Mouse (Mus musculus): Measurements from ENCODE around the gene Foxp1. TPM values are rescaled to one million over a fixed set of nuclear protein-coding genes. Genes with fewer than 3 reads are reported as not detected.
A peak's percentile ranks its signal among the peaks of the same experiment; 100 is the strongest.

Gene Foxp1
- polyA plus RNA-seq, 2 experiments: 101 to 166 TPM

GRCm38 (mm10) chr6:99374448-99375271, 147.9 kb downstream of the Foxp1 start:
- TF ChIP-seq POLR2A (IDR thresholded peaks at IDR 0.05; ENCODE audit: borderline replicate concordance, extremely low read depth, insufficient read depth, insufficient read length): no peak
- H3K4me2 ChIP-seq (replicated peaks; ENCODE audit: low read depth, low read length, severe bottlenecking): no peak overlapping the region
- H3K9me3 ChIP-seq (ENCODE audit: control insufficient read depth, low read length): no peaks in the 10 kb centered on the region
- H3K4me1 ChIP-seq (ENCODE audit: control insufficient read depth, insufficient read depth, low read length): peaks cover 45% of the 10 kb centered on the region
- H3K36me3 ChIP-seq (ENCODE audit: control insufficient read depth, insufficient read depth, low read length): no peaks in the 10 kb centered on the region
- ATAC-seq (ENCODE audit: low FRiP score, low read depth) (no peak), DNase-seq (ENCODE audit: low spot score) (peak; percentile 74)
- 49% methylated on average over 19 of the region's 19 CpGs for WGBS
- H3K27me3 ChIP-seq (ENCODE audit: control insufficient read depth, insufficient read depth, low read length): no peaks in the 10 kb centered on the region
- no peak overlapping the region for H3K4me3 ChIP-seq (replicated peaks; ENCODE audit: low read length)
- H3K27ac ChIP-seq (replicated peaks; ENCODE audit: low read depth, low read length): no peak overlapping the region
- H3K9ac ChIP-seq (ENCODE audit: low read depth, low read length, severe bottlenecking): no peak overlapping the region

GRCm38 (mm10) chr6:99372427-99372826, 150.1 kb downstream of the Foxp1 start:
- no peak overlapping the region for H3K9ac ChIP-seq (ENCODE audit: low read depth, low read length, severe bottlenecking)
- H3K27ac ChIP-seq (replicated peaks; ENCODE audit: low read depth, low read length): no peak overlapping the region
- DNase-seq (ENCODE audit: low spot score): no peak
- no peaks in the 10 kb centered on the region for H3K27me3 ChIP-seq (ENCODE audit: control insufficient read depth, insufficient read depth, low read length)
- H3K4me2 ChIP-seq (replicated peaks; ENCODE audit: low read depth, low read length, severe bottlenecking): no peak overlapping the region
- no peak for TF ChIP-seq POLR2A (IDR thresholded peaks at IDR 0.05; ENCODE audit: borderline replicate concordance, extremely low read depth, insufficient read depth, insufficient read length)
- H3K9me3 ChIP-seq (ENCODE audit: control insufficient read depth, low read length): no peaks in the 10 kb centered on the region
- 78% methylated on average over 5 of the region's 5 CpGs for whole genome bisulfite sequencing
- peaks cover 35% of the 10 kb centered on the region for H3K4me1 ChIP-seq (ENCODE audit: control insufficient read depth, insufficient read depth, low read length)
- no peak for ATAC-seq (ENCODE audit: low FRiP score, low read depth)
- no peaks in the 10 kb centered on the region; the same call in 1 of the 2 replicates for H3K36me3 ChIP-seq (ENCODE audit: control insufficient read depth, insufficient read depth, low read length)
- H3K4me3 ChIP-seq (replicated peaks; ENCODE audit: low read length): no peak overlapping the region

- H3K36me3 ChIP-seq (ENCODE audit: control insufficient read depth, insufficient read depth, low read length): no peaks in the 10 kb centered on the region; the same call in 1 of the 2 replicates
- ATAC-seq (ENCODE audit: low FRiP score, low read depth) (no peak), DNase-seq (ENCODE audit: low spot score) (no peak)
- H3K9me3 ChIP-seq (ENCODE audit: control insufficient read depth, low read length): no peaks in the 10 kb centered on the region
- no peak overlapping the region for H3K4me2 ChIP-seq (replicated peaks; ENCODE audit: low read depth, low read length, severe bottlenecking)
- no peak overlapping the region for H3K27ac ChIP-seq (replicated peaks; ENCODE audit: low read depth, low read length)
- no peak overlapping the region for H3K4me3 ChIP-seq (replicated peaks; ENCODE audit: low read length)
- no peak for TF ChIP-seq POLR2A (IDR thresholded peaks at IDR 0.05; ENCODE audit: borderline replicate concordance, extremely low read depth, insufficient read depth, insufficient read length)
- H3K4me1 ChIP-seq (ENCODE audit: control insufficient read depth, insufficient read depth, low read length): peaks cover 31% of the 10 kb centered on the region
- H3K27me3 ChIP-seq (ENCODE audit: control insufficient read depth, insufficient read depth, low read length): no peaks in the 10 kb centered on the region
- H3K9ac ChIP-seq (ENCODE audit: low read depth, low read length, severe bottlenecking): no peak overlapping the region
- 84% methylated on average over 6 of the region's 6 CpGs for WGBS
These were observed 150.5 kb downstream of the Foxp1 start for GRCm38 (mm10) chr6:99372016-99372415.

- ATAC-seq (ENCODE audit: low FRiP score, low read depth) (no peak), DNase-seq (ENCODE audit: low spot score) (no peak)
- Histone ChIP-seq H3K27me3 (ENCODE audit: control insufficient read depth, insufficient read depth, low read length) (no peaks in the 10 kb centered on the region), H3K4me1 (ENCODE audit: control insufficient read depth, insufficient read depth, low read length) (peaks cover 10% of the 10 kb centered on the region; the same call in 1 of the 2 replicates), H3K4me2 (replicated peaks; ENCODE audit: low read depth, low read length, severe bottlenecking) (no peak overlapping the region), H3K9ac (ENCODE audit: low read depth, low read length, severe bottlenecking) (no peak overlapping the region), H3K9me3 (ENCODE audit: control insufficient read depth, low read length) (no peaks in the 10 kb centered on the region), H3K4me3 (replicated peaks; ENCODE audit: low read length) (no peak overlapping the region), H3K27ac (replicated peaks; ENCODE audit: low read depth, low read length) (no peak overlapping the region), H3K36me3 (ENCODE audit: control insufficient read depth, insufficient read depth, low read length) (no peaks in the 10 kb centered on the region; the same call in 1 of the 2 replicates)
- 74% methylated on average over 2 of the region's 2 CpGs for WGBS
- TF ChIP-seq POLR2A (IDR thresholded peaks at IDR 0.05; ENCODE audit: borderline replicate concordance, extremely low read depth, insufficient read depth, insufficient read length): no peak
These were observed 152.6 kb downstream of the Foxp1 start for GRCm38 (mm10) chr6:99369931-99370330.

GRCm38 (mm10) chr6:99369156-99369555, 153.4 kb downstream of the Foxp1 start:
- no peak for ATAC-seq (ENCODE audit: low FRiP score, low read depth)
- no peak overlapping the region for H3K9ac ChIP-seq (ENCODE audit: low read depth, low read length, severe bottlenecking)
- no peak overlapping the region for H3K4me2 ChIP-seq (replicated peaks; ENCODE audit: low read depth, low read length, severe bottlenecking)
- no peaks in the 10 kb centered on the region for H3K27me3 ChIP-seq (ENCODE audit: control insufficient read depth, insufficient read depth, low read length)
- H3K4me1 ChIP-seq (ENCODE audit: control insufficient read depth, insufficient read depth, low read length): peaks cover 5% of the 10 kb centered on the region; the same call in 1 of the 2 replicates
- 82% methylated on average over 3 of the region's 3 CpGs for WGBS
- H3K36me3 ChIP-seq (ENCODE audit: control insufficient read depth, insufficient read depth, low read length): no peaks in the 10 kb centered on the region; the same call in 1 of the 2 replicates
- H3K4me3 ChIP-seq (replicated peaks; ENCODE audit: low read length): no peak overlapping the region
- no peak for DNase-seq (ENCODE audit: low spot score)
- H3K9me3 ChIP-seq (ENCODE audit: control insufficient read depth, low read length): no peaks in the 10 kb centered on the region
- no peak for TF ChIP-seq POLR2A (IDR thresholded peaks at IDR 0.05; ENCODE audit: borderline replicate concordance, extremely low read depth, insufficient read depth, insufficient read length)
- no peak overlapping the region for H3K27ac ChIP-seq (replicated peaks; ENCODE audit: low read depth, low read length)
